Mouse (Mus musculus): ENCODE data around the gene Foxg1. TPM values are rescaled to one million over a fixed set of nuclear protein-coding genes. Genes with fewer than 3 reads are reported as not detected.

Gene Foxg1
- total RNA-seq, 2 experiments from 2014 or later, result 161 to 166 TPM

DNA sequence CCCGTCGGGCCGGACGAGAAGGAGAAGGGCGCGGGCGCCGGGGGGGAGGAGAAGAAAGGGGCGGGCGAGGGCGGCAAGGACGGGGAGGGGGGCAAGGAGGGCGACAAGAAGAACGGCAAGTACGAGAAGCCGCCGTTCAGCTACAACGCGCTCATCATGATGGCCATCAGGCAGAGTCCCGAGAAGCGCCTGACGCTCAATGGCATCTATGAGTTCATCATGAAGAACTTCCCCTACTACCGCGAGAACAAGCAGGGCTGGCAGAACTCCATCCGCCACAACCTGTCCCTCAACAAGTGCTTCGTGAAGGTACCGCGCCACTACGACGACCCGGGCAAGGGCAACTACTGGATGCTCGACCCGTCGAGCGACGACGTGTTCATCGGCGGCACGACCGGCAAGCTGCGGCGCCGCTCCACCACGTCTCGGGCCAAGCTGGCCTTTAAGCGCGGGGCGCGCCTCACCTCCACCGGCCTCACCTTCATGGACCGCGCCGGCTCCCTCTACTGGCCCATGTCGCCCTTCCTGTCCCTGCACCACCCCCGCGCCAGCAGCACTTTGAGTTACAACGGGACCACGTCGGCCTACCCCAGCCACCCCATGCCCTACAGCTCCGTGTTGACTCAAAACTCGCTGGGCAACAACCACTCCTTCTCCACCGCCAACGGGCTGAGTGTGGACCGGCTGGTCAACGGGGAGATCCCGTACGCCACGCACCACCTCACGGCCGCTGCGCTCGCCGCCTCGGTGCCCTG lies 2.6 kb downstream of the Foxg1 start, which contains the start of gene Gm43517:
Gene Gm43517, plus strand, starts transcription at position 299 of the 755 bp plus-strand sequence.
- no peak for DNase-seq (ENCODE audit: low spot score in 2 of 2)

DNA sequence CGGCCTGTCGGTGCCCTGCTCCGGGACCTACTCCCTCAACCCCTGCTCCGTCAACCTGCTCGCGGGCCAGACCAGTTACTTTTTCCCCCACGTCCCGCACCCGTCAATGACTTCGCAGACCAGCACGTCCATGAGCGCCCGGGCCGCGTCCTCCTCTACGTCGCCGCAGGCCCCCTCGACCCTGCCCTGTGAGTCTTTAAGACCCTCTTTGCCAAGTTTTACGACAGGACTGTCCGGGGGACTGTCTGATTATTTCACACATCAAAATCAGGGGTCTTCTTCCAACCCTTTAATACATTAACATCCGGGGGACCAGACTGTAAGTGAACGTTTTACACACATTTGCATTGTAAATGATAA lies 3.2 kb downstream of the Foxg1 start:
- DNase-seq (ENCODE audit: low spot score in 2 of 2), result no peak

DNA sequence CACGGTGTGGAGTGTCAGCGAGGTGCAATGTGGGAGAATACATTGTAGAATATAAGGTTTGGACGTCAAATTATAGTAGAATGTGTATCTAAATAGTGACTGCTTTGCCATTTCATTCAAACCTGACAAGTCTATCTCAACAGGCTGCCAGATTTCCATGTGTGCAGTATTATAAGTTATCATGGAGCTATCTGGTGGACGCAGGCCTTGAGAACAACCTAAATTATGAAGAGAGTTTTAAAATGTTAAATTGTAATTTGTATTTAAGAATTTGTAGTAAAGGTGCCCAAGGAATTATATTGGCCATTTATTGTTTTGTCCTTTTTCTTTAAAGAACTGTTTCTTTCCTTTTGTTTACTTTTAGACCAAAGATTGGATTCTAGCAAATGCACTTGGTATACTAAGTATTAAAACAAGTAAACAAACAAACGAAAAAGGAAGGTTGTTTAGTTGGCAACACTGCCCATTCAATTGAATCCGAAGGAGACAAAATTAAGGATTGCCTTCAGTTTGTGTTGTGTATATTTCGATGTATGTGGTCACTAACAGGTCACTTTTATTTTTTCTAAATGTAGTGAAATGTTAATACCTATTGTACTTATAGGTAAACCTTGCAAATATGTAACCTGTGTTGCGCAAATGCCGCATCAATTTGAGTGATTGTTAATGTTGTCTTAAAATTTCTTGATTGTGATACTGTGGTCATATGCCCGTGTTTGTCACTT lies 3.8 kb downstream of the Foxg1 start:
- DNase-seq (ENCODE audit: low spot score in 2 of 2), result peak in 1 of 2 experiments; percentile 10

DNA sequence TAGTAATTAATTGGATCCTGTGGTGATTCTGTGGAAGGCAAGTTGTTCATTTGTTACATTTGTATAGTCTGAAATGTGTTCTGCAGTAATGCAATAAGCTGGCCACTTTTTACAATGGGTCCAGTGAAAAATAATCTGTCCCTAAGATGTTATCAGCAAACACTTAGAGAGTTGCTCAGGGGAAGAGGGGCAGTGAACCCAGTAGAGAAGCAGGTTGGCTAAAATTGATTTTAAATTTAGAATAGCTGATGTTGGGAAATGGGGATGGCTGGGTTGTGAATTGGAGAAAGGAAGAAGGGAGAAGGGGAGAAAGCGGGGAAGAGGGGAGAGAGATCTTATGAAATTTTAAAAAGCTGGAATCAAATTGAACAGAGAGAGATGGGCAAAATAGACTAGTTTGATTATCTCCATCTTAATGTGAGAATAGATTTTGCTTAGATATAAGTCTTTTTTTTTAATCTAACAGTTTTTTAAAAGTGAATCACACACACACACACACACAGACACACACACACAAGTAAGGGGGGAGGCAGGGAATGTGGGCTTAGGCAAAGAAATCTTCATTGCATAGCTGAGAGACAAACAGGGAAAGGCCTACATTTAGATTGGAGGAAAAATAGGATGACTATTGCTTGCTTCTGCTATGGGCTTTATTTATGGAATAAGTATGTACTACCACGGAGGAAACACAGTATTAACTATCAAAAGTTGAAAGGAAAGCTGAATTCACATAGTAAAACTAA lies 5.6 kb downstream of the Foxg1 start:
- DNase-seq (ENCODE audit: low spot score in 2 of 2), result peak in 1 of 2 experiments; percentile 18

DNA sequence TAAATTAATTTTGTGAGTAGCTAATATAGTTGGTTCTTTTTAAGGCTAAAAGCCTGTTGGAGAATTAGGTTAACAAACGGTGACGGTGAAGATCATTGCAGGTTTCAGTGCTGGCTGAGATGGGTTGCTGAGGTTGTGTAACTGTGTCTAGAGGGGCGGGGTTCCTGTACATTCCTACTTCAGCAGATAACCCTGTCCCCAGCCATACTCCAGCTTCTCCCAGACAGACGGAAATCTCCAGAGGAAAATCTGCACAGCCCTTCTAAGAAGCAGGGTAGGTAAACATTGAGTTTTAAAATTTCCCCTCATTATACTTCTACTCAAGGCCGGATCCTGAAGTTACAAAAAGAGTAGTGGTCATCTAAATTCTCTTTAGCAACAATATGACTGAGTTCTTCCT lies 7.2 kb downstream of the Foxg1 start:
- no peak for DNase-seq (ENCODE audit: low spot score in 2 of 2)

DNA sequence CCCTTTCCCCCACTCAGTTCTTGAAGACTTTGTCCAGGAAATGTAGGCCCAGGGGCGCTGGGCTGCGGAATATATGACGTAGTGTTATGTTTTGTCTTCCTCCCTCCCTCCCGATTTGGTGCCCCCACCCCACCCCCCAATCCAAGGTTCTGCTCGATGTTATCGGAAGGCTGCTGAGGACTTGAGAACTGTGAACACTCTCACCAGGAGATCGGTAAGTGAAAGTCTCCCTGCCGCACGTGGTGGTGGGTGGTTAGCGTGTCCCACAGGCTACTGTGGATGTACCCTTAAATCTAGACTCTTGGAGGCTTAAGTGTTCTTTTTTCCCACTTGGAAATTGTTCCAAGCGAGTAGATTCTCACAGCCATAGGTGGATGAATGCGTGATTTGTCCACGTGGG lies 7.8 kb downstream of the Foxg1 start:
- DNase-seq (ENCODE audit: low spot score in 2 of 2), result no peak

DNA sequence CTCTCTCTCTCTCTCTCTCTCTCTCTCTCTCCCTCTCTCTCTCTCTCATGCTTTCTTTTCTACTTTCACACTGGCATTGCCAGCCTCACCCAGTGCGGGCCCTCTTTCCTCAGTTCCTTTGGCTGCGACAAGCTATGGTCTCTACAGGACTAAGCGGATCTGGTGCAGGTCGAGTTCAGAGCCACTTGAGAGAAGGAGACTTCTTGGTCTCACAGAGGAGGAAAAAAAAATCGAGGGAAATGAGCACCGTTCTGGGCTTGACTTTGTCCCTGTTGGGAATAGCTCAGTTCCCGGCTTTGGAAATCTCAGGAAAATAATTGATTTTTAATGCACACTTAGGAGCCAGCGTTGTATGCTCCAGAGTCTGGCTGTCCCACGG lies 8.5 kb downstream of the Foxg1 start:
- DNase-seq (ENCODE audit: low spot score in 2 of 2), result no peak

DNA sequence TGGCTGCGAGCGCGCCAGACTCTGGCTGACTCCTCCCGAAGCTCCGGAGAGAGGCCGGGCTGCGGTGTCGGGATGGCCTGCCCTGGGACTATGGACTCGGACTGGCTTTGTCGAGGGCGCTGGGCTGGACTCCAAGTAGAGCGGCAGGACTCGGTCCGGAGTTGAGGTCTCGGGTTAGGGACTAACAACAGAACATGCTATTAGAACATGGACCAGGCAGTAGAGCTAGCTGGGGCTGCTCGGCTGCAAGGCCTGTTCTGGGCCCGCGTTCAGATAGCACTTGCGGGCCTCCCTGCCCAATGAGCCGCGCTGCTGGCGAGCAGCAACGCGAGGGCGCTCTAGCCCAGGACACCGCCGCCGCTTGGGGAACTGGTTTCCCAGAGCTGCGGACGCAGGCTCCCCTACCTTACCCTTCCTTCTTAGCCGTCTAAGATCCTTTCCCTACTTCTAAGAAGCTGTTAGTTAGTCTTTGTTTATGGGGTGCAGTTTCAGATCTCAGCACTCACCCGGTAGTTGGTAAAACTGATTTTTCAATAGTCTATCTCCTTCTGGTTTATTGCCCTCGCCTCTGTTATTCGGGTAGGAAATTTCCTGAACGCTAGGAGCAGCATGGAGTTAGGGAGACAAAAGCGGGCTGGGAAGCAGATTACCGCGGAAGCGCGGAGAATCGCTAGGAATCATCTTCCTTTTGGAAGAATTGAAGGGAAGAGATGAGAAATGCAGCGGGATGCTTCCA lies 9.0 kb downstream of the Foxg1 start:
- DNase-seq (ENCODE audit: low spot score in 2 of 2), result peak; percentile 76 to 80

DNA sequence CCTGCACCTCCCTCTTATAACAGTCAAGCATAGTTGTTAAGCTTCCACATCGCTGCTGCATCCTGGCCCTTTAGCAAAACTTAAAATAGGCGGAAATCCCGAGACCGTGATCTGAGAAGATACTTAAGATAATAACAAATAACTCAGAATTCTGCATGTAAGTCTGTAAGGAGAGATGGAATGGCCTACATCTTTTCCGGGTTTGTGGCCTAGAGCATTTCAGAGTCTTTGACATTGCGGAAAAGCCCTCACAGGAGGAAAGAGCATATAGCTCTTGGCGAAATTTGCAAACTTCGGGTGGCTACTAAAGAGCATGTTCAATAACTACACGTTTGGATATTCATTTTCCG lies 9.6 kb downstream of the Foxg1 start:
- DNase-seq (ENCODE audit: low spot score in 2 of 2), result no peak

DNA sequence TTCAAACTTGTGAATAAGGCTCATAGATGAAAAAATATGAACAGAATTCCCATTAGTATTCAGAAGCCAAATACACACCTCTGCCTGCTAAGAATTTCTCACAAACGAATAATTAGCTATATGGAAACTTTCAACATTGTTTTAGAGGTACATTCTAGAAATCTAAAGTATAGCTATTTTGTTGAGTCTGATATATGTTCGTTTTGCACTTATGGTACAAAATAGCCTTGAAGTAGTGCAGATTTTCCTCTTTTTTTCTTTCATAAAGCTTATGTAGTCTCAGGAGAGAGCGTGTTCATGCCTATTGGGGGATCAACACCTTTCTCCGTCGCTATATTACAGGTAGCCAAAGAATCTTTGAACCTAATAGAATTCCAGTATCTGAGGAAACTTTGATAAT lies 10.4 kb downstream of the Foxg1 start:
- no peak for DNase-seq (ENCODE audit: low spot score in 2 of 2)

DNA sequence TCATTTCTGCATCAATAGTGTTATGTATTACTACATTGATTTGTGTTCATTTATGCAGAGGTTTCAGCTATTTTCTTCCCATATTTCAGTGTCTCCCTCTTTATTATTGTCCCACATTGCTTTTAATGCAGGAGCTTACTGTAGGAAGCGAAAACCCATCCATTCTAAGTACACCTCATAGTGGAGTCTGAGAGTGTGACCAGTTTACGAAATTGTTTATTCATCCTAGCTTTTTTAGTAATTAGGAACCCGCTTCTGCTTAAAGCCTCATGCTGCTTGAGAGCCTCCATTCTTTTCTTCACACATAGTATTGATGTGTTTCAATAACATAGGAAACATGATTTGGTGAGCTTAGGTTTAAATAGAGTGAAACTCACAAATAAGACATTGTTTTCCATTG lies 11.2 kb downstream of the Foxg1 start:
- no peak for DNase-seq (ENCODE audit: low spot score in 2 of 2)

DNA sequence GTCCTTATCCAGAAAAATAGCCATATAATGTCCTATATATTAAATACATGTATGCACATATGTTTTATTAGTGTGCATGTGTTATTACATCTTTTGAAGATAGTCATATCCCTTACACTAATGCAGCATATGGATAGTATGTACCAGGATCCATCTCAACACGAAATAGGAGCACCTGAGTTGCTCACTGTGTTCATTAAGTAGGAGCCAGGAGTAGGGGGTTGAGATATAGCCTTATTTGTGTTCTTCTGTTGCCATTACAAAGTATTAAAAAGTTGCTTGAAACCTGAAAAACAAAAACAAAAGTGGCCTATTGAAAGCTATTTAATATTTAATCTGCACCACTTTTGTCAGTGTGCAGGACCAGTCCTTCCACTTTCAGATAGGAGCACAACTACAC lies 11.7 kb downstream of the Foxg1 start:
- DNase-seq (ENCODE audit: low spot score in 2 of 2), result no peak

DNA sequence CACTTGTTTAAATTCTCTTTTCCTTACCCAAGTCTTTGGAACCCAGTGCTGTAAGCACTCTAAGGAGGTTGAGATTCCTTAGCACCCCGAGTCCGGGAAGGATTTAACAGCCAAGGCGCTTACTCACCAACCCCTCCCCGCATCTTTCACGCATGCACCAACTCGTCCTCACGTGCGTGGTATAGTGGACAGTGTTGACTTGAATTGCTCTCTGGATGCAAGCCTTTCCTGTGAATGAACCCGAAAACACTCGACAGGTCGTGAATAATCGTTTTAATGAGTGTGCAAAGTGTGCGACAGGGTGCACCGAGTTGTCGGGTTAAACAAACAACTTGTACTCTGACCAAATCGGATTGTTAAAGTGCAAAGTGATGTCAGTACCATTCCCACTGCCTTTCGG lies 12.4 kb downstream of the Foxg1 start:
- DNase-seq (ENCODE audit: low spot score in 2 of 2), result no peak

DNA sequence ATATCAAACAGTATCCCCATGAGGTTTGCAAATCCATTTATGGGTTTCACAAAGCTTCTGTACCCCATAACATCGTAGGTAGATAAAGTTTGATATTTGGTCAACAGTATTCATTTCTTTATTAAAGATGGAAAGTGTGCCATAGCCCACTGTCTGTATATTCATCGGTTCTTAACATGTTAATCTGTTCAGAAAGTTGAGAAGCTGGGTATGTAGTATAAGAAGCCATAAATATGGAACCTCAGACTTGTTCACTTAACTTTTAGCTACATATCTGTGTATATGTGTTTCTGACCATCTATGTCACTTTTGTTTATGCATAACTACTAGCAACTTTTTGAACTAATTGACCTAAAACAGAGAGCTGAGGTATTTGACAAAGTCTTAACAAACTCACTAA lies 13.5 kb downstream of the Foxg1 start:
- no peak for DNase-seq (ENCODE audit: low spot score in 2 of 2)

DNA sequence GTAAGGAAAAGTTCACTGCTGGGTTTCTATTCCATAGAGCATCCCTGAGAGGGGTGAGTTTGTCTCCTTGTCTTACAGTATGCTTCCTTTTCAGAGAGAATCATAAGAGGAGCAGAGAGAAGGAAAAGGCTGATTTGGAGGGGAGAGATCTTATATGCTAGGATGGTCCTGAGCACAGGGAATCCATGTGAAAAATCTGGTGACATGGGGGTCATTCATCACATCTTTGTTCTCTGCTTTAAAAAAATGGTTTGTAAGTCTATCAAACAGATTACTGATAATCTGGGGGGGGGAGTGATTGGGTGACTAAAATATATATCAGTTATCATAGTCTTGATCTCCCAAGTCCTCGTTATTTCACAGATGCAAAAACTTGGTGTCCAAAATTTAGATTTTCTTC lies 14.3 kb downstream of the Foxg1 start:
- no peak for DNase-seq (ENCODE audit: low spot score in 2 of 2)

DNA sequence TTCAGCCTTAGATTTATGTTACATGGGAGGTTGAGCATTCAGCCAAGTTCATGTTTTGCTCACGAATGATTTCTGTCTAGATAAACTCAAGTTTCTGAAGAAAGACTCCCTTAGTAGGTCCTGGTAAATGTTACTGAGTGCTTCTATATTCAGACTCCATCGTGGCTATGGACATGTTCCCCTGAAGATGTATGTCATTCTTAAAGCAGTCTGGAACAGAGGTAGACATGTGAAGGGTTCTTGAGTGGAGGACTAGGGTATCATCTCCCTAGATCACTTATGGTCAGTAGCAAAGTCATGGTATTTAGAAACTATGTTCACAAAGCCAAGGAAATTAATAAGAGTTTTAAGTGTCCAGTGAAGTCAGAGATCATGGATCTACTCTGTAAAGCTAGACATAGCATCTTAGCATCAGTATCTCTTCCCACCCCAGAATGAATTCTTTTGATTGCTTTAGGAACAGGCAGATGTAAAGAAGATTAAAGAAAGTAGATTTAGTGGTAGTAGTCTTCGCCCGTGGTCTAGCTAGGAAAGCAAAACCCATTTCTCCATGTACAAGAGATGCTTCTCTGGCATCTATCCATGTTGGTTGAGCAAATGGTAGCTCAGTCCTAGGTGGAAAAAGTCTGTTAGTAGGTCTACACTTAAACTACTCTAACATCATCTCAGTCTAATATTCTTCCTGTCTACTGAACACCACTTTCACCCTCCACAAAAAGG lies 15.1 kb downstream of the Foxg1 start:
- no peak for DNase-seq (ENCODE audit: low spot score in 2 of 2)

DNA sequence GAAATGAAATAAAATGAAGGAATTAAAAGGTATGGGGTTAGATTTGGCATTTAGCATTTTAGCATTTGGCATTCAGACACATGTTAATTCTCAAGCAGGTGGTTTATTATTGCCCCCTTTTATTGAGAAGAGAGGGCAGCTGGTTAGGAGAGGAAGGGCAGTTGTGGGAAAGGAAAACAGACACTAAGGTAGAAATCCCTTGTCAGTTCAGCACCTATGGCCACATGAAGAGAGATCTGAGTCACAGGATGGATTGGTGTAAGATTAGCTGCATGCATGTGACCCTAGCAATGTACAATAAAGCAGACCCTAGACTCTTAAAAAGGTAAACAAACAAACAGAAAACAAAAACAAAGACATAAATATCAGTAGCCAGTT lies 15.7 kb downstream of the Foxg1 start:
- no peak for DNase-seq (ENCODE audit: low spot score in 2 of 2)

DNA sequence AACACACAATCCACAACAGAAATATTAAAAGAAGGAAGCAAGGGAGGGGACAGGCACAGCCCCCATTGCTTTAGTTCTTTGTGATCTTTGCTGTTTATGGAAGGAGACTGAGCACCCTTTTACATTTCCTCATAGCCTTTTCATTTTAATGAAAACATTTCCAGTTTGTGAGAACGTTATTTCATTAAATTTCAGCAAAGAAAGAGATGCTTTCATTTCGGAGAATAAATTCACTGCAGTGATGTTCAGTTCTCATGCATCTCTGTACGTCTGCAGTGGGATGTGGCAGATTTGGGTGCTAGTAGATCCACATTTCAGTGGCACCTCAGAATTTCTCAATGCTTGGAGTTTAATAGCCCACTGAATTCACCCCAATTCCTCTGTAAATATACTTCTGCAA lies 16.2 kb downstream of the Foxg1 start:
- no peak for DNase-seq (ENCODE audit: low spot score in 2 of 2)

DNA sequence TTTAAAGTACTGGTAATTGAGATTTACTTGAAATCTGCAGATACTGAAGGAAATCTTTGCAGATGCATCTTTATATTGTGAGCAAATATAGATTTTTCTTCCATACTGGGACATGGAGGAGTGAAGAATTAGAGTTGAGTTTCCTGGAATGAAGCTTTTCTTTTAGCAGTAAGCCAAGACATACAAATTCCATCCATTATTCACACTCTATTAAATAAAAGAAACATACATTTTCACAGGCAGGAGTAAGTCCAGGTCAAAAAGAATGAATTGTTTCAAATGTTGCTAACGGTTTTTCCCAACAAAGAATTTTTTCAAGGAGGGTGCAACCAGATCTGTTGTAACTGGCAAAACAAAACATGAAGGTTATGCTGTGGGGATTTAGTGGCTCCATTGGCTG lies 17.2 kb downstream of the Foxg1 start:
- no peak for DNase-seq (ENCODE audit: low spot score in 2 of 2)

DNA sequence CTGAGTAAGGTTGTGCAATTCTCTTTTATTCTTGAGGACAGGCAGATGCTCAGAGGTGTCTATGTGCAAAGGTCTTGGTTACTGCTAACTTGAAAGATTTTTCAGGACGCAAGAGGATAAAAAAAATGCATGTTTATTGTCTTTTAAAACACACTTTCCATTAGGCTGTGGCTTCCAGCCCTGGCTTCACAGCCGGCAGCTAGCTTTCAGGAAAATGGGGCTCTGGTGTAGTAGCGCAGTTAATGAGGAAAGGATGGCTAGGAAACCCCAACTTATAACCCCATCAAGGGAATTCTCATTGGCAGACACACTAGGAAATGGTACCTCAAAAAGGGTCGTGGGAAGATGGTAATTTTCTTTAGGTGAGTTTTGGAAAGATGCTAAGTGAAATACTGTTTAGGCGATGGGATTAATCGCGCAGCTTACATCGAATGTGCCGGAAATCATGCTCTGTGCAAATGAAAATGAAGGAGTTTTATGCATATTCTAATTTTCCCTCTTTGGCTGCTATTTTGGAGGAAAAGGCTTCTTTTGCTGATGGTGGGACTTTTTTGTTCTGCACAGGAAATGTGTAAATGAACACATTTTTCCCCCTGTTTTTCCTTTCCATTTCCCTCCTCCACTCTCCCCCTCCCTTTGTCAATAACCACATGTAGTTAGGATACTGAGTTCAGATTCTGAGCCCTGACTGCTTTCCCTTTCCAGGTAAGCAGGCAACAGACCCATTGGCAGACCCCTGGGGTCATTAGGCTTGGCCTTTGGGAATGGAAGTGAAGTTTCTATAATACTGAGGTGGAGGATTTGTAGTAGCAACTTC lies 17.8 kb downstream of the Foxg1 start:
- DNase-seq (ENCODE audit: low spot score in 2 of 2), result no peak

Measured in layer of hippocampus, postnatal 14 days (tissue).